Mouse (Mus musculus): ENCODE measurements at regions not wholly inside any gene's neighbourhood (a gene's known extent, or its start where the extent isn't known, plus 50 kb on each side); places are given as distances from the start of the nearest gene placed in this dataset.

GRCm38 (mm10) chr2:45756395-45756794 lies 639.2 kb upstream of the Zeb2 start:
- Histone ChIP-seq H3K36me3 (no peaks in the 10 kb centered on the region), H3K4me2 (no peak overlapping the region), H3K4me3 (no peak overlapping the region), H3K4me1 (no peaks in the 10 kb centered on the region), H3K27me3 (no peaks in the 10 kb centered on the region), H3K9me3 (no peaks in the 10 kb centered on the region), H3K27ac (no peak overlapping the region), H3K9ac (no peak overlapping the region)
- WGBS: 71% methylated on average over 3 of the region's 3 CpGs
- no peak for ATAC-seq (ENCODE audit: borderline replicate concordance, extremely low read depth, low FRiP score, low TSS enrichment)

- Histone ChIP-seq H3K27me3 (no peaks in the 10 kb centered on the region), H3K4me2 (no peak overlapping the region), H3K27ac (no peak overlapping the region), H3K9me3 (no peaks in the 10 kb centered on the region), H3K36me3 (no peaks in the 10 kb centered on the region), H3K4me3 (no peak overlapping the region), H3K9ac (no peak overlapping the region), H3K4me1 (no peaks in the 10 kb centered on the region)
- ATAC-seq (ENCODE audit: borderline replicate concordance, extremely low read depth, low FRiP score, low TSS enrichment): no peak
- WGBS: 69% methylated on average over 2 of the region's 2 CpGs
These were observed 634.6 kb upstream of the Zeb2 start for GRCm38 (mm10) chr2:45751746-45752145.

GRCm38 (mm10) chr2:45749379-45749778 lies 632.2 kb upstream of the Zeb2 start:
- 62% methylated on average over 2 of the region's 2 CpGs for WGBS
- H3K27me3 ChIP-seq: no peaks in the 10 kb centered on the region

DNA sequence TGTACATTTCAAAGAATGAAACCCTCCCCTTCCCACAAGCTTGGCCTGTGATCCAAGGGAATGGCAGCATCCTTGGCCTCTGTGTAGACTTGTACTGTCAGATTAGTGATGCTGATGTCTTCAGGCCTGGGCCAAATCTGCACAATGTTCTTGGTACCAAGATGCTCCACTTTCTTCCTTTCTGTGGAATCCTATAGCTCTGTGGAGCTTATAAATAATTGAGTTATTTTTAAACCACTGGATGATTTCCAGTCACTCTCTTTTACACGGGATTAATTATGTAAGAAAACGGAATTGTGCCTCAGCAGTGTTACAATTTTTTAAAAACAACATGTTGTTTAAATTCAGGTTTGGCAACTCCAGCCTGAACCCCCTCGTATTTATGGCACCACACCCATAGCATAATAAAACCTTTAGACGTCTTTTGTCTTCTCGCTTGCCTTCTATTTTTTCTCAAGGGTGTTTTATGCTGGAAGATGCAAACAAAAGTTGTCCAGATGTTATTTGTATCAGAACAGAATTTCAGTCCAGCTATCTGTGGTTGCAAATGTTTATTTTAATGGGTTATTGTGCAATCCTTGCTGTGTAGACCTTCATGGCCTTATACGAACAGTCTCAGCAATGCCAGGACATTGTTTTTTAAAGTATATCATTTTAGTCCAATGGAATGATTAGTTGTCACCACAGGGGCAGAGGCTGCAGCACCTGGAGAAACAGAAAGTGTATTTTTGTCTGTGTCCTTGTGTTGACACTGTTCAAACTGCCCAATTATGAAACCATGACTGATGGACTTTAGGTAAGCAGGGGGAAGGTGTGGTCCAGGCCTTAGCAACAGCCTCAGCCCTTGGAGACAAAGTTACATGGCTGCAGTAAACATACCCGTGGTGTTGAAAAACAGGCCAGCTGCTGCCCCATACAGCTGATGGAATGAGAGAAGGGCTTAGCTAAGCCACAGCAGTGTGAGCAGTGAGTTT lies 630.4 kb upstream of the Zeb2 start:
- WGBS: 35% methylated on average over 7 of the region's 7 CpGs
- no peak overlapping the region for H3K4me3 ChIP-seq
- H3K9ac ChIP-seq: no peak overlapping the region
- peak; percentile 94 for ATAC-seq (ENCODE audit: borderline replicate concordance, extremely low read depth, low FRiP score, low TSS enrichment)
- no peak overlapping the region for H3K4me2 ChIP-seq
- H3K27ac ChIP-seq: peak overlapping the region; percentile 66
- 0 out of 2 replicates have a peak, but pooled peaks cover 3% of the 10 kb centered on the region for H3K4me1 ChIP-seq
- H3K9me3 ChIP-seq: no peaks in the 10 kb centered on the region
- H3K36me3 ChIP-seq: no peaks in the 10 kb centered on the region
- no peaks in the 10 kb centered on the region for H3K27me3 ChIP-seq

More at GRCm38 (mm10) chr2:45749379-45749778, 632.2 kb upstream of the Zeb2 start:
- Histone ChIP-seq H3K27ac (no peak overlapping the region), H3K4me3 (no peak overlapping the region), H3K9me3 (no peaks in the 10 kb centered on the region), H3K9ac (no peak overlapping the region), H3K36me3 (no peaks in the 10 kb centered on the region), H3K4me2 (no peak overlapping the region), H3K4me1 (0 out of 2 replicates have a peak, but pooled peaks cover 3% of the 10 kb centered on the region)
- ATAC-seq (ENCODE audit: borderline replicate concordance, extremely low read depth, low FRiP score, low TSS enrichment): no peak

DNA sequence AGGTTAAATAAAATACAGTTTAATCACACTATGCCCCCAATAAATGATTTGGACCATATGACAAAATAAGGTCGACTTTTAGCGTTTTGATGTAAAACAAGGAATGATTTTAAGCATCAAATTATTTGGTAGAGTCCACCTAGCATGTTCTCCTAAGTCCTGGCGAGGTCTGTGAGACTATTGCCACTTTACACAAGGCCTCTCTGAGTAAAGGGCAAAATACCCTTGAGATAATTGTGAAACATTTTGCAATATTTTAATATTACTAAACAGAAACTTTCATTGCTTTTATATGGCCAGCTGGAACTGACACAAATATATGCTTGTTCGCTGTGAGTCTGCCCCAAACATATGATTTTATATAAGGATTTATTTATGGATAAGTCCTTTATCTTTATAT lies 629.4 kb upstream of the Zeb2 start:
- no peaks in the 10 kb centered on the region for H3K9me3 ChIP-seq
- no peak overlapping the region for H3K4me2 ChIP-seq
- no peak for ATAC-seq (ENCODE audit: borderline replicate concordance, extremely low read depth, low FRiP score, low TSS enrichment)
- peak overlapping the region; percentile 66 for H3K27ac ChIP-seq
- no peak overlapping the region for H3K9ac ChIP-seq
- H3K27me3 ChIP-seq: no peaks in the 10 kb centered on the region
- no peak overlapping the region for H3K4me3 ChIP-seq
- 75% methylated on average over 4 of the region's 4 CpGs for WGBS
- H3K36me3 ChIP-seq: no peaks in the 10 kb centered on the region
- H3K4me1 ChIP-seq: 0 out of 2 replicates have a peak, but pooled peaks cover 3% of the 10 kb centered on the region

DNA sequence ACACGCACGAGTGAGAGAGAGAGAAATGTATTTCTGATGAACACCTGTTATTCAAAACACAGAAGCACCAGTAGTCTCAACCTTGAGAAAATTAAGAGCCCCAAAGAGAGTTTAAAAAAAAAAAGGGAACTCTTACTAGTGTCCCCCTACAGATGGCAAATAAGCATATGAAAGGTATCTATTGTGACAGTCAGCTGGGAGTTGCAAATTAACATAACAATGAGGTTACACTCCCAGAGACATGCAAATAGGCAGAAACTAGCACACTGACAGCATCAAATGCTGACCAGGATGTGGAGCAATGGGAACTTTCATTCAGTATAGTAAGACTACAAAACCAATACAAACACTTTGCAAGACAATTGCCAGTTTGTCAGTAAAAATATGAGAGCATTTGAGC lies 619.1 kb upstream of the Zeb2 start:
- Histone ChIP-seq H3K9ac (no peak overlapping the region), H3K4me2 (no peak overlapping the region), H3K4me3 (no peak overlapping the region), H3K4me1 (no peaks in the 10 kb centered on the region), H3K9me3 (no peaks in the 10 kb centered on the region), H3K27me3 (no peaks in the 10 kb centered on the region), H3K36me3 (no peaks in the 10 kb centered on the region), H3K27ac (no peak overlapping the region)
- WGBS: 73% methylated on average over 2 of the region's 2 CpGs
- ATAC-seq (ENCODE audit: borderline replicate concordance, extremely low read depth, low FRiP score, low TSS enrichment): no peak

DNA sequence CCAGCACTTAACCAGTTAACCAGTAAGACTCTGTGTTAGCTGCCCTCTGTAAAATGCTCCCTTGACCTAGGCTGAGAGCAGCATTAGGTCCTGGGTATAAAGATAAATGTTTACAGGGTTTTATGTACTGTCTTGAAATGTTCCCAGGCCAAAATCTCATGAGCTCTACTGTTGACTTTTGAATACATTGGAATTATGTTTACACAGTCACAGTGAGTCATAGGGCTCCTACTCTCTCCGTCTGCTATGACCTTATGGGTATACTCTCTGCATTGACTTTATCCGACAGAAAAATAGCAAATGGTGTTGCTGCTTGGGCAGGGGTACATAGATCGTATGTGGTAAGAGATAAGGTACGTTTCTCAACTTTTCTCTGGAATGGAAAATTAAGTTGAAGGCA lies 596.8 kb upstream of the Zeb2 start:
- H3K27ac ChIP-seq: no peak overlapping the region
- ATAC-seq (ENCODE audit: borderline replicate concordance, extremely low read depth, low FRiP score, low TSS enrichment): no peak
- 66% methylated on average over 4 of the region's 4 CpGs for WGBS
- H3K4me1 ChIP-seq: no peaks in the 10 kb centered on the region
- H3K4me3 ChIP-seq: no peak overlapping the region
- no peak overlapping the region for H3K9ac ChIP-seq
- no peak overlapping the region for H3K4me2 ChIP-seq
- H3K9me3 ChIP-seq: no peaks in the 10 kb centered on the region
- no peaks in the 10 kb centered on the region for H3K36me3 ChIP-seq
- no peaks in the 10 kb centered on the region for H3K27me3 ChIP-seq

DNA sequence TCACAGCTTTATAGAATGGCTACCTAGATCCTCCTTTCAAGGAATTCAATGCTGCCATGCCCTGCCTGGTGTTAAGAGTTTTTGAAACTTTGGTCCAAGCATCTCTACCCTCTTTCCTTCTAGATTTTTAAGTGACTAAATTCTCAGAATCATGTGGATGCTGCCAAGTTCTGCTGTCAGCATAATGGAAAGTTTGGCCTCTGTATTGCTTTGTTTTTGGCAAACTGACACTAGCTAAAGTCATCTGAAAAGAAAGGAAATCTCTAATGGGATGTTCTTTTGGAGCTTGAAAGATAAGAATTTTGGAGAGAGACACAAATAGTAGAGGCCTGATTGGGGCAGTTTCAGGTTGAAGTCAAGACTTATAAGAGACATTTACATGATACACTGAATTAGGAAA lies 589.8 kb upstream of the Zeb2 start:
- no peaks in the 10 kb centered on the region for H3K9me3 ChIP-seq
- no peak overlapping the region for H3K4me2 ChIP-seq
- no peak overlapping the region for H3K9ac ChIP-seq
- H3K36me3 ChIP-seq: no peaks in the 10 kb centered on the region
- no peak for ATAC-seq (ENCODE audit: borderline replicate concordance, extremely low read depth, low FRiP score, low TSS enrichment)
- no peak overlapping the region for H3K27ac ChIP-seq
- no peak overlapping the region for H3K4me3 ChIP-seq
- peaks cover 5% of the 10 kb centered on the region; the same call in 1 of the 2 replicates for H3K4me1 ChIP-seq
- H3K27me3 ChIP-seq: no peaks in the 10 kb centered on the region

GRCm38 (mm10) chr2:45702511-45702910 lies 585.3 kb upstream of the Zeb2 start:
- Histone ChIP-seq H3K4me1 (peaks cover 5% of the 10 kb centered on the region; the same call in 1 of the 2 replicates), H3K27ac (peak overlapping the region; percentile 44; the same call in 1 of the 2 replicates), H3K9me3 (no peaks in the 10 kb centered on the region), H3K4me3 (no peak overlapping the region), H3K4me2 (no peak overlapping the region), H3K27me3 (no peaks in the 10 kb centered on the region), H3K9ac (no peak overlapping the region), H3K36me3 (no peaks in the 10 kb centered on the region)
- ATAC-seq (ENCODE audit: borderline replicate concordance, extremely low read depth, low FRiP score, low TSS enrichment): no peak

DNA sequence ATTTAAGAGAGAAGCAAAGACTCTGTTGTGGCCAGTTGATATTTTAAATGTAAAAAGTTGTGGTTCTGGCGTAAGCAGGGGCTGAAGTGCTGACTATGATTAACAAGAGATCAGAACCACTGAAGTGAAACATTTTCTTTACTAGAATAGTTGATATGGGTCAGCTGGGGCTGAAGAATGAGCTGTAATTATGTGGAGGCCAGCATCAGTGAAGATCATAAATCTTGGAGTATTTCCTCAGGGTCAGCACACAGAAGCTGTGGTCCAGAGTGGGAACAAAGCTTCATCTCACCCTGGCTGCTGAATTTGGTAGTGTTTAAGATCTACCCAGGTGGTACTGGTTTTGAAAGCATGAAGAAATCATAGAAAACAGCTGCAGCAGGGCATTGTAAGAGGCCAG lies 583.4 kb upstream of the Zeb2 start:
- peaks cover 5% of the 10 kb centered on the region; the same call in 1 of the 2 replicates for H3K4me1 ChIP-seq
- WGBS: 85% methylated on average over 1 of the region's 1 CpGs

DNA sequence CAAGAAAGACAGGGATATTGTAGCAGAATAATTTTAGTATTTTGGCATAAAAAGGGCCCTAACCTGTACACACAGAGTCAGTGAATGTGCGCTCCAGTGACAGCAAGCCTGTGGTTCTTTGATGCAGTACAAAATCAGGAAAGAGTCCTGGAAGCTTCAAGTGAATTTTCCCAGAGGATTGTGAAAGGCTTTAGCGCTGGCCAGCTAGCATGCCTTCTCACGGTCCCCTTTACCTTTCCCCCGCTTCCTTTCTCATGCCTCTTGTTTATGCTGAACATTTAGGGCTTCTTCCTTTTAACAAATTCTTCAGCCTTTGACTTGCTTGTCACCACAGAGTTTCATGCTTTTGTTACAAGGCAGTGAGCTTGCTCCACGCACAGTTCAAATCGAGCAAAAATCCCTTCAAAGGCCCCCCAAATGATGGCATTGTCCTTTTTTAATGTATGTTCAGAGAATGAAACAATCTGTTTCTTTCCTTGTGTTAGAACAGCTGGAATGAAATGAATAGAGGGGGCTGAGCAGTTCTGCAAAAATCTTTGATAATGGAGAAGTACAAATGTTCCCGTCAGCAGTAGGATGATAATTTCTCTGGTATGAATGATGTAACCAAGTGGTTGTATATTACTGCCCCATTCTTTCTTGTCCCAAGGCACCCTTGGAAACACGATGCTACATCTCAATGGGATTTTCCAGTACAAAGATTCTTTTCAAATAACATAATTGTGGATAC lies 576.3 kb upstream of the Zeb2 start:
- 63% methylated on average over 8 of the region's 8 CpGs for WGBS
- Histone ChIP-seq H3K9ac (no peak overlapping the region), H3K9me3 (no peaks in the 10 kb centered on the region), H3K4me3 (no peak overlapping the region), H3K36me3 (no peaks in the 10 kb centered on the region), H3K4me2 (no peak overlapping the region), H3K4me1 (no peaks in the 10 kb centered on the region), H3K27ac (no peak overlapping the region), H3K27me3 (no peaks in the 10 kb centered on the region)
- ATAC-seq (ENCODE audit: borderline replicate concordance, extremely low read depth, low FRiP score, low TSS enrichment): no peak

More for the DNA sequence above, 583.4 kb upstream of the Zeb2 start:
- no peaks in the 10 kb centered on the region for H3K9me3 ChIP-seq
- no peak overlapping the region for H3K9ac ChIP-seq
- H3K4me3 ChIP-seq: no peak overlapping the region
- H3K27me3 ChIP-seq: no peaks in the 10 kb centered on the region
- H3K36me3 ChIP-seq: no peaks in the 10 kb centered on the region
- no peak overlapping the region for H3K27ac ChIP-seq
- ATAC-seq (ENCODE audit: borderline replicate concordance, extremely low read depth, low FRiP score, low TSS enrichment): no peak
- no peak overlapping the region for H3K4me2 ChIP-seq

GRCm38 (mm10) chr2:45692819-45693218 lies 575.6 kb upstream of the Zeb2 start:
- Histone ChIP-seq H3K27me3 (no peaks in the 10 kb centered on the region), H3K9ac (no peak overlapping the region), H3K36me3 (no peaks in the 10 kb centered on the region), H3K27ac (no peak overlapping the region), H3K4me3 (no peak overlapping the region), H3K4me2 (no peak overlapping the region), H3K4me1 (no peaks in the 10 kb centered on the region), H3K9me3 (no peaks in the 10 kb centered on the region)
- 81% methylated on average over 1 of the region's 1 CpGs for WGBS
- no peak for ATAC-seq (ENCODE audit: borderline replicate concordance, extremely low read depth, low FRiP score, low TSS enrichment)
